21 mouse cellular contexts compared by ENCODE assay signal in genomic region chr11:120382509-120382908, GRCm38 (mm10). TPM values are rescaled to one million over a fixed set of nuclear protein-coding genes. Genes with fewer than 3 reads are reported as not detected.
DNase-seq lines count a peak whose midpoint lies in the region; ATAC-seq and TF ChIP-seq lines count a peak whose summit lies in the region.
"Had no signal": no experiment of that assay in that cellular context is flagged by ENCODE, and none has a peak within 500 bp of the region (broad histone marks: within the 10 kb centered on the region; RNA-seq: fewer than 3 reads in every experiment).

No protein-coding gene starts in this region.

- H3K27ac ChIP-seq in heart, adult 2 months = peak overlapping the region; percentile 23
- H3K27ac ChIP-seq in heart, embryonic 16.5 days (ENCODE audit: low read length) = peak overlapping the region; percentile 95
- H3K27ac ChIP-seq: limb, embryonic 15.5 days had no signal

- TF ChIP-seq POLR2A in heart, adult 2 months (IDR thresholded peaks at IDR 0.05; ENCODE audit: insufficient read depth, low read depth, low read length) = no peak

- H3K79me2 ChIP-seq in heart, adult 2 months (replicated peaks; ENCODE audit: control insufficient read depth, insufficient read depth, low read length) = no peaks in the 10 kb centered on the region

- no peak overlapping the region for H3K4me2 ChIP-seq in heart, embryonic 16.5 days (ENCODE audit: low read depth, low read length)
- H3K4me2 ChIP-seq: limb, embryonic 15.5 days had no signal

- peaks cover 7% of the 10 kb centered on the region for H3K4me1 ChIP-seq in heart, adult 2 months (ENCODE audit: control insufficient read depth, insufficient read depth, low read length)
- peaks cover 45% of the 10 kb centered on the region for H3K4me1 ChIP-seq in heart, embryonic 16.5 days (ENCODE audit: control insufficient read depth, insufficient read depth, low read length)

- peak; percentile 59 for ATAC-seq in heart, embryonic 16.5 days (replicated peaks; ENCODE audit: extremely low read depth, insufficient read depth, low FRiP score)
- ATAC-seq: hindbrain, embryonic 16.5 days had no signal

- no peaks in the 10 kb centered on the region for H3K9me3 ChIP-seq in heart, embryonic 16.5 days (replicated peaks; ENCODE audit: control insufficient read depth, low read length)
- H3K9me3 ChIP-seq: limb, embryonic 15.5 days had no signal

- TF ChIP-seq CTCF in heart, adult 2 months (IDR thresholded peaks at IDR 0.05) = no peak

- H3K4me3 ChIP-seq in heart, adult 2 months = no peak overlapping the region
- no peak overlapping the region for H3K4me3 ChIP-seq in heart, embryonic 16.5 days (ENCODE audit: low read length)
- H3K4me3 ChIP-seq: left cerebral cortex, adult 2 months; limb, embryonic 15.5 days had no signal

- H3K27me3 ChIP-seq in heart, adult 2 months (ENCODE audit: control insufficient read depth, insufficient read depth, low read length) = no peaks in the 10 kb centered on the region
- H3K27me3 ChIP-seq in heart, embryonic 16.5 days (ENCODE audit: control insufficient read depth, insufficient read depth, low read length) = no peaks in the 10 kb centered on the region
- H3K27me3 ChIP-seq: limb, embryonic 15.5 days had no signal

- H3K36me3 ChIP-seq in heart, adult 2 months (ENCODE audit: control insufficient read depth, insufficient read depth, low read length) = peaks cover 3% of the 10 kb centered on the region; the same call in 1 of the 2 replicates
- H3K36me3 ChIP-seq in heart, embryonic 16.5 days (ENCODE audit: control insufficient read depth, insufficient read depth) = peaks cover 28% of the 10 kb centered on the region

- TF ChIP-seq EP300 in heart, adult 2 months (IDR thresholded peaks at IDR 0.05; ENCODE audit: insufficient read depth, low read depth, low read length) = peak; percentile 95

- peak; percentile 52 to 60 for DNase-seq in left cerebral cortex, adult 9 months (ENCODE audit: low spot score in 2 of 2)
- DNase-seq in left cerebral cortex, adult 11 months (ENCODE audit: low spot score) = no peak
- DNase-seq in heart, adult 2 months = peak in 1 of 2 experiments; percentile 67
- peak; percentile 46 to 61 for DNase-seq in right cerebral cortex, postnatal 36 days (ENCODE audit: low spot score in 2 of 2)
- DNase-seq in gastrocnemius, adult 18-20 months (ENCODE audit: low spot score) = no peak
- no peak for DNase-seq in urinary bladder, postnatal 10 days (ENCODE audit: low spot score)
- DNase-seq: cerebellum, adult 11-12 months; cerebellum, postnatal 36 days; kidney, adult 8-10 months had no signal

- intact Hi-C loops in heart, adult 2 months (cut with DNase I) = no loop called here

- no peak overlapping the region for H3K9ac ChIP-seq in heart, adult 2 months (ENCODE audit: low read depth, low read length)
- H3K9ac ChIP-seq in heart, embryonic 16.5 days (ENCODE audit: low read length) = peak overlapping the region; percentile 46
- H3K9ac ChIP-seq: limb, embryonic 15.5 days had no signal

- WGBS in heart, adult 2 months = 66% methylated on average over 9 of the region's 9 CpGs
- WGBS in heart, embryonic 16.5 days = 42% methylated on average over 9 of the region's 9 CpGs

RNA-seq across cellular contexts. Expression of gene Faap100, which starts 3.9 kb away (rescaled TPM):
- 10 to 100 TPM; 13.0 to 13.4 TPM for total RNA-seq in heart, adult 2 months (2021)
- polyA plus RNA-seq in heart, adult 2 months (2012; rRNA removed) = 25.8 and 27.3 TPM in 2 replicates
- 28.8 and 37.3 TPM in 2 replicates for polyA plus RNA-seq in heart, embryonic 16.5 days (2015; fragmentation: Nextera tagmentation; extraction: Ambion mirVana)
- total RNA-seq in gastrocnemius, adult 18-20 months (2021) = 10 to 100 TPM in 1 of 2 experiments, 1 to 10 TPM in 1; 8.3 to 19.3 TPM

RNA-seq across cellular contexts. Expression of gene Fscn2, which starts 21.2 kb away (rescaled TPM):
- total RNA-seq in heart, adult 2 months (2021) = not detected
- polyA plus RNA-seq in heart, adult 2 months (2012; rRNA removed) = 0.15 and 0.21 TPM in 2 replicates
- polyA plus RNA-seq in heart, embryonic 16.5 days (2015; fragmentation: Nextera tagmentation; extraction: Ambion mirVana) = 0.71 and 0.91 TPM in 2 replicates
- under 1 TPM; 0.39 to 0.52 TPM for total RNA-seq in gastrocnemius, adult 18-20 months (2021)
- total RNA-seq: granulocyte monocyte progenitor cell, adult 5-6 weeks; megakaryocyte, adult 5-6 weeks had no signal
- polyA plus RNA-seq: large intestine, adult 2 months; spleen, adult 2 months had no signal

RNA-seq across cellular contexts. Expression of gene Actg1, which starts 34.2 kb away (rescaled TPM):
- total RNA-seq in heart, adult 2 months (2021) = 100 to 1,000 TPM; 222 to 321 TPM
- 510 and 694 TPM in 2 replicates for polyA plus RNA-seq in heart, adult 2 months (2012; rRNA removed)
- 1,134 and 1,179 TPM in 2 replicates for polyA plus RNA-seq in heart, embryonic 16.5 days (2015; fragmentation: Nextera tagmentation; extraction: Ambion mirVana)
- 100 to 1,000 TPM; 158 to 253 TPM for total RNA-seq in gastrocnemius, adult 18-20 months (2021)

RNA-seq across cellular contexts. Expression of gene Nploc4, which starts 55.0 kb away (rescaled TPM):
- 10 to 100 TPM; 54.8 to 58.4 TPM for total RNA-seq in heart, adult 2 months (2021)
- polyA plus RNA-seq in heart, adult 2 months (2012; rRNA removed) = 36.6 and 55.4 TPM in 2 replicates
- polyA plus RNA-seq in heart, embryonic 16.5 days (2015; fragmentation: Nextera tagmentation; extraction: Ambion mirVana) = 26.7 and 27.7 TPM in 2 replicates
- 100 to 1,000 TPM in 1 of 2 experiments, 10 to 100 TPM in 1; 84.6 to 100 TPM for total RNA-seq in gastrocnemius, adult 18-20 months (2021)

RNA-seq across cellular contexts. Expression of gene Tspan10, which starts 59.9 kb away (rescaled TPM):
- total RNA-seq in heart, adult 2 months (2021) = 1 to 10 TPM in 1 of 2 experiments, under 1 TPM in 1; 0.42 to 1.5 TPM
- 0.09 and 0.41 TPM in 2 replicates for polyA plus RNA-seq in heart, adult 2 months (2012; rRNA removed)
- 0.09 TPM in 1 of 2 replicates, not detected in the other for polyA plus RNA-seq in heart, embryonic 16.5 days (2015; fragmentation: Nextera tagmentation; extraction: Ambion mirVana)
- total RNA-seq in gastrocnemius, adult 18-20 months (2021) = under 1 TPM in 1 of 2 experiments, not detected in 1; 0.57 TPM
- total RNA-seq: granulocyte monocyte progenitor cell, adult 5-6 weeks had no signal
- polyA plus RNA-seq: hindbrain, embryonic 16.5 days; lung, embryonic 16.5 days; midbrain, postnatal 0 days; neural tube, embryonic 11.5 days; urinary bladder, adult 2 months had no signal

Comparison
In these comparisons a context has a peak if more than half of its experiments do, and no peak if none do; other contexts are left out.
1. DNase-seq: peak in left cerebral cortex, adult 9 months (2 of 2) and right cerebral cortex, postnatal 36 days (2 of 2); none in left cerebral cortex, adult 11 months (single experiment), gastrocnemius, adult 18-20 months (single experiment) and urinary bladder, postnatal 10 days (single experiment).